Mouse (Mus musculus) ovary, adult 2 months (tissue): ENCODE measurements around the gene Erlin1. TPM values are rescaled to one million over a fixed set of nuclear protein-coding genes. Genes with fewer than 3 reads are reported as not detected.

Experiments
- polyA plus RNA-seq: library from polyadenylated mRNA; depleted of rRNA; stranded (reverse); fragments of >200 nt; gene quantifications from 2 replicates; pipeline ENCODE4 v1.2.3, GENCODE M21; 2012; rRNA removed

The Erlin1 gene
- polyA plus RNA-seq = 4.7 and 7.0 TPM in 2 replicates

GRCm38 (mm10) chr19:44069121-44069913 lies at the start of gene Erlin1:
Gene Erlin1, minus strand, starts transcription at chr19:44069785.

GRCm38 (mm10) chr19:44106831-44107660 lies 37.5 kb upstream of the Erlin1 start, which contains the start of gene Chuk:
Gene Chuk, minus strand, starts transcription at chr19:44107480.

GRCm38 (mm10) chr19:44028972-44029371 lies 40.6 kb downstream of the Erlin1 start, which contains the start of gene Cyp2c23:
Gene Cyp2c23, minus strand, starts transcription at chr19:44029208.

GRCm38 (mm10) chr19:43986069-43986794 lies 83.4 kb downstream of the Erlin1 start, which contains the start of gene Cpn1:
Gene Cpn1, minus strand, starts transcription at chr19:43986556.

Other genes with a start within 250 kb of the Erlin1 start
- gene Dnmbp, start 129.6 kb downstream of the Erlin1 start, polyA plus RNA-seq = 32.4 and 34.0 TPM in 2 replicates
- 1.7 and 2.1 TPM in 2 replicates for gene Cpn1, start 83.2 kb downstream of the Erlin1 start, polyA plus RNA-seq
- 0.09 and 0.10 TPM in 2 replicates for gene Cyp2c23, start 40.6 kb downstream of the Erlin1 start, polyA plus RNA-seq
- 9.7 and 10.0 TPM in 2 replicates for gene Chuk, start 37.7 kb upstream of the Erlin1 start, polyA plus RNA-seq
- 4.4 and 5.0 TPM in 2 replicates for gene Cwf19l1, start 66.1 kb upstream of the Erlin1 start, polyA plus RNA-seq
- 16.4 and 24.2 TPM in 2 replicates for gene Bloc1s2, start 76.7 kb upstream of the Erlin1 start, polyA plus RNA-seq
- 0.11 and 0.15 TPM in 2 replicates for gene Pkd2l1, start 122.7 kb upstream of the Erlin1 start, polyA plus RNA-seq
- gene Scd3, start 133.5 kb upstream of the Erlin1 start, polyA plus RNA-seq = 0.33 and 0.46 TPM in 2 replicates
- 512 and 709 TPM in 2 replicates for gene Scd2, start 223.9 kb upstream of the Erlin1 start, polyA plus RNA-seq